Mouse (Mus musculus) neural tube, embryonic 13.5 days (tissue): Measurements from ENCODE around the gene Hoxa7. TPM values are rescaled to one million over a fixed set of nuclear protein-coding genes. Genes with fewer than 3 reads are reported as not detected.

ENCODE experiments used
- ATAC-seq: fragments of 200-750 bp; cut with Nextera tagmentation; 2 replicates; pipeline ENCODE4 v1.8.0; 2017; ENCODE audit warnings: low read depth, mild to moderate bottlenecking, moderate TSS enrichment, moderate library complexity
- H3K27ac ChIP-seq: fragments of 300-500 bp; sonication (generic); replicated peaks from 2 replicates; pipeline ENCODE4 v1.5.1; 2015; ENCODE audit warnings: moderate library complexity, mild to moderate bottlenecking, inconsistent platforms
- H3K27me3 ChIP-seq: fragments of 300-500 bp; sonication (generic); 2 replicates; pipeline ENCODE4 v1.6.1; 2015; ENCODE audit warnings: mild to moderate bottlenecking, inconsistent platforms
- H3K36me3 ChIP-seq: fragments of 300-500 bp; sonication (generic); 2 replicates; pipeline ENCODE4 v1.6.1; 2015; ENCODE audit warnings: mild to moderate bottlenecking, inconsistent platforms
- H3K4me1 ChIP-seq: fragments of 300-500 bp; sonication (generic); replicated peaks from 2 replicates; pipeline ENCODE4 v1.6.1; 2015; ENCODE audit warnings: inconsistent platforms
- H3K4me2 ChIP-seq: fragments of 300-500 bp; sonication (generic); 2 replicates; pipeline ENCODE4 v1.6.1; 2015; ENCODE audit warnings: inconsistent platforms, mild to moderate bottlenecking, moderate library complexity
- H3K4me3 ChIP-seq: fragments of 300-500 bp; sonication (generic); 2 replicates; pipeline ENCODE4 v1.5.1; 2015; ENCODE audit warnings: mild to moderate bottlenecking, inconsistent platforms
- H3K9ac ChIP-seq: fragments of 300-500 bp; sonication (generic); 2 replicates; pipeline ENCODE4 v1.6.1; 2015; ENCODE audit warnings: moderate library complexity, mild to moderate bottlenecking, inconsistent platforms
- H3K9me3 ChIP-seq: fragments of 300-500 bp; sonication (generic); 2 replicates; pipeline ENCODE4 v1.6.1; 2016; ENCODE audit warnings: inconsistent platforms
- WGBS: fragments of 180-500 bp; shearing (Covaris S2); methylation state at CpG from one replicate; pipeline ENCODE4 v1.1.7; 2015; 5-methylcytosine and 5-hydroxymethylcytosine counted together
- polyA plus RNA-seq: library from polyadenylated mRNA; unstranded; fragments of >200 nt; fragmentation: Nextera tagmentation; extraction: Ambion mirVana; gene quantifications from 2 replicates; pipeline ENCODE4 v1.2.1, GENCODE M21; 2015

Hoxa7 gene
- polyA plus RNA-seq, 1 experiment from 2014 or later, result 125 TPM

DNA sequence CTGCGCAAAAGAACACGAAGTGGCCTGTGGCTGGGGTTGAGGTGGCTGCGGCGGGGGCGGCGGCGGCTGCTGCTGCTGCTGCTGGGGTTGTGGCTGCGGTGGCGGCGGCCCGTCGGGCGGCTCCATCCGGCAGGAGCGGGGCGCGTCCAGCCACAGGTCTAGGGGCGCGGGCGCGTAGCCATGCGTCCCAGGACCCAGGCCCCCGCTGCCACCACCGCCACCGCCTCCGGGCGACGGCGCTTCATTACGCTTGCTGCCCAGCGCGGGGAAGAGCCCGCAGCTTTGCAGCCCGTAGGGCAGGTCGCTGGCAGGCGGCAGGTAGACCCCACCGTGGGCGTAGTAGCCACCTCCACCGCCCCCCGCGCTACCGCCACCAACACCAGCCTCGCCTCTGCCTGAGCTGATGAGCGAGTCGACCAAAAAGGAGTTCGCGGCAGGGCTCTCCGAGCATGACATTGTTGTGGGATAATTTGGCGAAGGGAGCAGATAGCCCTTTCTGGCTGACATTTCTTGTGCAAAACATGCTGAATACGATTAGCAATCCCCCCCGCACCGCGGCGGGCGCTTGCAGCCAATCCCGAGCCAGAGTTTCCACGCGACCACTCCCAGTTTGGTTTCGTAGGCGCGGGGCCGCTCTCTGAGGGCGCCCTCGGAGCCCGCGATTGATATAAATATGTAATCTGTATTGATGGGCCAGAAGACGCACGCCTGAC is 12.9 kb upstream of the Hoxa7 start:
- Histone ChIP-seq H3K9ac (peak overlapping the region; percentile 97), H3K27me3 (peaks cover 44% of the 10 kb centered on the region), H3K9me3 (no peaks in the 10 kb centered on the region), H3K36me3 (no peaks in the 10 kb centered on the region), H3K4me1 (peaks cover 19% of the 10 kb centered on the region), H3K4me3 (peak overlapping the region; percentile 59), H3K4me2 (peak overlapping the region; percentile 97), H3K27ac (peak overlapping the region; percentile 96)
- peak; percentile 44 for ATAC-seq
- WGBS, result under 1% methylated on average over 68 of the region's 68 CpGs

DNA sequence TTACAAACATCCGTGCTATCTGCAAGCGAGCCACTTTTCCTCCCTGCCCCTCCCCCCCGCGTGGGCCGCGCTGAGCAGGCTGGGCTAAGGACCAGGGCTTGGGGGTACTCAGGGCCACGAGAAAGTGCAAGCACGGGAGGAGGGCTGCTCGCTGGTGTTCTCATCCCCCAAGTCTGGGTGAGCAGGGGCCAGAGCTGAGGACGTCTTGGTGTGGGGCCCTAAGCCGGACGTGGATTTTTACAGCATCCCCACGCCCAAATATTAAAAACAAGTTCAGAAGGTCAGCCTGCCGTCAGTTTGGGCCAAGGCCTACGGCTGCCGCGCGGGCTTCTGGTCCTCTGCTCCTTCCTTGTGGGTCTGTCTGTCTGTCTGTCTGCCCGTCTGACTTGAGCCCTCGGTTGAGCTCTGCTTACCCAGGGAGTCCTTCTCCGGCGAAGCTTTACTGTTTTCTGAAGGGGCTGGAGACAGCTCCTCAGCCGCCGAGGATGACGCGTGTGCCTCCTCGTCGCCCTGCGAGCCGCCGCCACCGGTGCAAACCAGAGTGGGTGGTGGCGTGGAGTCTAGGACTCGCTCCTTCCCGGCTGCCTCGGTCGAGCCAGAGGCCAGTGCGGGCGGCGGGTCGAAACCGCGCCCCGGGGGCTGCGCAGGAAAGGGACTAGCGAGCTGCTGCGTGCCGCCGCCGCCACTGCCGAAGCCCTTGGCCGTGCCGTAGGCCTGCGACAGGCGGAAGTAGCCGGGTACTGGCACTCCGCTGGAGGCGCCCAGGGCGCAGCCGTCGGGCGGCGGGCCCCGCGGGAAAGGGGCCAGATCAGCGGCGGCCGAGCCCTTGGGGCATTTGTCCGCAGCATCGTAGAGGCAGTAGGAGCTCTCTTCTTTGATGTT is 12.1 kb upstream of the Hoxa7 start:
- H3K9me3 ChIP-seq, result no peaks in the 10 kb centered on the region
- no peaks in the 10 kb centered on the region for H3K36me3 ChIP-seq
- ATAC-seq, result peak; percentile 24; the same call in 1 of the 2 replicates
- peak overlapping the region; percentile 97 for H3K4me2 ChIP-seq
- H3K4me3 ChIP-seq, result peak overlapping the region; percentile 59
- peaks cover 19% of the 10 kb centered on the region for H3K4me1 ChIP-seq
- H3K9ac ChIP-seq, result peak overlapping the region; percentile 97
- peaks cover 42% of the 10 kb centered on the region for H3K27me3 ChIP-seq
- WGBS, result under 1% methylated on average over 68 of the region's 70 CpGs
- H3K27ac ChIP-seq, result peak overlapping the region; percentile 96

DNA sequence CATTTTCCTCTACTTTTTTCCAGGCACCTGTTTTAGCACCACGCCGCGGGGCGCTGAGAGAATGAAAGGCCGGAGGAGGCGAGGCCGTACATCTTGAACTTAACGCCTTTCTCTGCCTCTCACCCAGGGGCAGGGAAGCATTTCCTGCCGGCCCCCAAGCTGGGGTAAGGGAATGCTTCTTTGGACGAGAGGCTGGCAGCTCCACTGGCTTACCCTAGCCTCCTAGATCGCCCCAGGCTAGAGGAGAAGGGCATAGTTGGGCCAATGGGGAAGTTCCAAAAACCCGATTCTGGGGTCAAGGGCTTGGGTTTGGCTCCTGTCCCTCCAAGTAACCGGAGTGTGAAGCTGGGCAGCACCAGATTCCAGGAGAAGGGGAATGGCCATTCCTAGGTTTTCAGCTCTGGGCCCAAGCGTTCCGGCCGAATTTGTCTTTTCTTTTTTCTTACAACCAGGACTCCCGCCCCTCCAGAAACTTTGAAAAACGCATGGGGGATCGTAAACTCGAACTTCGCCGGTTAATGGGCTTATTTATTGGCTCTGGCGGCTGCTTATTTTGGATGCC is 11.4 kb upstream of the Hoxa7 start:
- no peak for ATAC-seq
- no peaks in the 10 kb centered on the region for H3K36me3 ChIP-seq
- H3K4me1 ChIP-seq, result peaks cover 25% of the 10 kb centered on the region
- peak overlapping the region; percentile 96 for H3K27ac ChIP-seq
- H3K27me3 ChIP-seq, result peaks cover 40% of the 10 kb centered on the region
- peak overlapping the region; percentile 97 for H3K4me2 ChIP-seq
- peak overlapping the region; percentile 59 for H3K4me3 ChIP-seq
- no peaks in the 10 kb centered on the region for H3K9me3 ChIP-seq
- WGBS, result 1% methylated on average over 23 of the region's 23 CpGs
- H3K9ac ChIP-seq, result peak overlapping the region; percentile 97

DNA sequence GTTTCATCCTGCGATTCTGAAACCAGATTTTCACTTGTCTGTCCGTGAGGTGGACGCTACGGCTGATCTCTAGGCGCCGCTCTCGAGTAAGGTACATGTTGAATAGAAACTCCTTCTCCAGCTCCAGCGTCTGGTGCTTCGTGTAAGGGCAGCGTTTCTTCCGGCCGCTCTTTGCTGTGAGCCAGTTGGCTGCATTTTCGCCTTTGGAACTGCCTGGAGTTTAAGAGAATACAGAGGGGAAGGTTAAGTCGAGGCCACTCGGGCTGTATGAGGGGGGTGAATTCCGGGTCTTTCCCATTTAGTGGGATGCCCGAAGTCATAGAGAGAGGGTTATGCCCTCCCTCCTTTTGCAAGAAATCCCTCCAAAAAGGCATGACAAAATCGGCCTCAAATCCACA is 10.9 kb upstream of the Hoxa7 start:
- Histone ChIP-seq H3K9me3 (no peaks in the 10 kb centered on the region), H3K4me2 (peak overlapping the region; percentile 97), H3K4me1 (peaks cover 30% of the 10 kb centered on the region), H3K36me3 (no peaks in the 10 kb centered on the region), H3K27me3 (peaks cover 35% of the 10 kb centered on the region), H3K9ac (peak overlapping the region; percentile 97), H3K4me3 (peak overlapping the region; percentile 59), H3K27ac (peak overlapping the region; percentile 96)
- ATAC-seq, result no peak
- 1% methylated on average over 18 of the region's 18 CpGs for WGBS

DNA sequence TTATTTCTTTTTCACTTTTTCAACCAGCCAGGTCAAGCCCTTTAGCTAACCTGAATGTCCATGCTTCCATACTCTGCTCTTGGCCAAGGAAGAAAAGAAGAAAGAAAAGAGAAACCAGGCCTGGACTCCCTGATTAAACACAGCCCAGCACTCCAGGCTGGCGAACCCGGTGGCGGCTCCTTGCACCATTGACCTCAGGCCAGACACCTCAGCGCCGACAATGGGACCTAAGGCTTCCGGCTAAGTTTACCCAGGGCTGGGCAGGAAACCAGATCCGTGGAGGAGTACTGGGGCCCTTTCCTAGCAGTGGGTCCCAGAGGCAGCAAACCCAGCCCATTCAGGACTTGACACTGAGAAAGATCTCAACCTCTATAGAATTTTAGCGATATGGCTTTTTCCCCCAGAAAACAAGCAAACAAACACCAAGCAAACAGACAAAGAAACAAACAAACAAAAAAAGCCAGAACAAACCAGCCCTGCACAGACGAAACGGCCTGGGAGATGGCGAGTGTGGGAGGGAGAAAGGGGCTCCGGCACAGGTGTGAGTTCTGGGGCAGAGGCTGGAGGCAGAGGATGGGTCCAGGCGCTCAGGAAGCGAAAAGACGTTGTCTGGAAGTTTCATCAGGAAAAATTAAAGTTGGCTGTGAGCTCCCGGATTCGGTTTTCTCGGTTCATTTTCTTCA is 10.4 kb upstream of the Hoxa7 start:
- peak overlapping the region; percentile 59 for H3K4me3 ChIP-seq
- peak overlapping the region; percentile 97 for H3K4me2 ChIP-seq
- peak overlapping the region; percentile 97 for H3K9ac ChIP-seq
- no peaks in the 10 kb centered on the region for H3K36me3 ChIP-seq
- WGBS, result 1% methylated on average over 18 of the region's 18 CpGs
- H3K9me3 ChIP-seq, result no peaks in the 10 kb centered on the region
- no peak for ATAC-seq
- H3K27ac ChIP-seq, result peak overlapping the region; percentile 96
- peaks cover 30% of the 10 kb centered on the region for H3K27me3 ChIP-seq
- peaks cover 35% of the 10 kb centered on the region for H3K4me1 ChIP-seq

DNA sequence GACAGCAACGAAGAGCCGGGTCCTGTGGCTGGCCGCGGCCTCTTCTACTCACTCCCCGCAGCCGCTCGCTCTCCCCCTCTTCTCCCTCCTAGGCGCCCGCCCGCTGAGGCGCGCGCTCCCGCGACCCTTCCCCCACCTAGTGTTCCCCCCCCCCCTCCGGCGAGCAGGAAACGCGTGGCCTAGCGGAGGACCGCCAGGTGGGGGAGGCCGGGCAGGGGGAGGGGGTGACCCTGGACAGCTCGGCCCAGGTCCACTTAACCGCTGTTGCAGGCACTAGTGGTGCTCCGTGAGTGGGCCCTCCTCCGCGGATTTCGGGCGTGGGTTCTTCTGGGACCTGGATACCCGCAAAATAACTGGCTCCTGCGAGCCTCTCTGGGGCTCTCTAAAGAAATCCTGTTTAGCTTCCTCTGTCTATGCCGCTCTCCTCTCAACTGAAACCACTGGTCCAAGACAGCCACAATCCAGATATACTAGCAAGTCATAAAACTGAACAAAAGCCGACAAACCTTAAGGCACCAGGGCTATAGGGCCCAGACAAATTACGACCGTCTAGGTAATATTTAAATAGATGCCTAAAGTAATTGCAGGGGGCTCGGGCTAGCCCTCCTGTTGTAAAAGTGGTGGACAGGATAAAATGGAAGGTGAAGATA is 9.0 kb upstream of the Hoxa7 start, which contains the start of gene Hoxa9:
Gene Hoxa9, minus strand, starts transcription at position 574 of the 650 bp plus-strand sequence.
- WGBS, result under 1% methylated on average over 19 of the region's 36 CpGs
- no peaks in the 10 kb centered on the region for H3K9me3 ChIP-seq

DNA sequence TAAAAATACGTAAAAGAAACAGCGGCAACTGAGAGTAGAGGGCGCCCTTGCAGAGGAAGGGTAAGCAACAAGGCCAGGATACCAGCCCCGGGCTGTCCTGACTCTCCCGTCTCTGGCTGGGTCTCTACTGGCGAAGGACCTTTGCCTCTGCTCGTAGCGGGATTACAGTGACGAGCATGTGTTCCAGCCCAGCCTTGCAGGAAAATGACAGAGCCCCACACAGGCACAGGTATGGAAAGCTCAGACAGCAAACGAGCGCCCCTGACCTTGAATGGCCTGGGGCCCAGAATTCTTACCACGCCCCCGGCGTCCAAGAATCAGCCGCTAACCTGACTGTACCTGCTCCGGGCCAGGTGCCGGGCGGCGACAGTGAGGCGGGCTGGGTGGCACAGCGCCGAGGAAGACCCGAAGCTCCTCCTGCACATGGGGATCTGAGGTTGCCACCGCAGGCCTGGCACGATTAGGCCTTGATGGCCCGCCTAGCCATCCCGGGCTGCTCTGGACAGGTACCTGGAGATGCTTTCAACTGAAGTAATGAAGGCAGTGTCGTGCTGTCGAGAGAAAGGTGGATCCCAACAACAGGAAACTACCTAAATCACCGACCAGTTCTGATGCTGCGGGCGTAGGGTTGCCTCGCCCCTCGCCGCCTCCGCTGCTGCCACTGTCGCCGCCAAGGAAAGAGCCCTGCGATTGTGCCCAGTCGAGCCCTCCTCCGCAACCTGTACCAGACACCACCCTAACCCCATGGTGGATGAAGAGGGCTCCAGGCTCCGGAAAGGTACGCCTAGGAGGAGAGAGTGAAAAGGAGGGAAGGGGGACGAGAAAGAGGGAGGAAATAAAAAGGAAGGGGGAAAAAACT is 8.1 kb upstream of the Hoxa7 start:
- no peak for ATAC-seq
- Histone ChIP-seq H3K4me3 (peak overlapping the region; percentile 53), H3K36me3 (no peaks in the 10 kb centered on the region), H3K4me1 (peaks cover 22% of the 10 kb centered on the region), H3K9me3 (no peaks in the 10 kb centered on the region), H3K4me2 (peak overlapping the region; percentile 97), H3K27me3 (peaks cover 12% of the 10 kb centered on the region), H3K27ac (peak overlapping the region; percentile 98), H3K9ac (peak overlapping the region; percentile 98)
- WGBS, result 1% methylated on average over 44 of the region's 44 CpGs

More for the DNA sequence above, 9.0 kb upstream of the Hoxa7 start, which contains the start of gene Hoxa9:
- peaks cover 29% of the 10 kb centered on the region for H3K4me1 ChIP-seq
- H3K27me3 ChIP-seq, result peaks cover 17% of the 10 kb centered on the region
- H3K9ac ChIP-seq, result peak within 1 kb of the TSS; percentile 98
- H3K4me3 ChIP-seq, result peak within 1 kb of the TSS; percentile 59
- H3K4me2 ChIP-seq, result peak within 1 kb of the TSS; percentile 97
- H3K27ac ChIP-seq, result peak within 1 kb of the TSS; percentile 98
- no peaks in the 10 kb centered on the region for H3K36me3 ChIP-seq
- 0 out of 2 replicates have a peak, but pooled peaks have one; percentile 9 for ATAC-seq

DNA sequence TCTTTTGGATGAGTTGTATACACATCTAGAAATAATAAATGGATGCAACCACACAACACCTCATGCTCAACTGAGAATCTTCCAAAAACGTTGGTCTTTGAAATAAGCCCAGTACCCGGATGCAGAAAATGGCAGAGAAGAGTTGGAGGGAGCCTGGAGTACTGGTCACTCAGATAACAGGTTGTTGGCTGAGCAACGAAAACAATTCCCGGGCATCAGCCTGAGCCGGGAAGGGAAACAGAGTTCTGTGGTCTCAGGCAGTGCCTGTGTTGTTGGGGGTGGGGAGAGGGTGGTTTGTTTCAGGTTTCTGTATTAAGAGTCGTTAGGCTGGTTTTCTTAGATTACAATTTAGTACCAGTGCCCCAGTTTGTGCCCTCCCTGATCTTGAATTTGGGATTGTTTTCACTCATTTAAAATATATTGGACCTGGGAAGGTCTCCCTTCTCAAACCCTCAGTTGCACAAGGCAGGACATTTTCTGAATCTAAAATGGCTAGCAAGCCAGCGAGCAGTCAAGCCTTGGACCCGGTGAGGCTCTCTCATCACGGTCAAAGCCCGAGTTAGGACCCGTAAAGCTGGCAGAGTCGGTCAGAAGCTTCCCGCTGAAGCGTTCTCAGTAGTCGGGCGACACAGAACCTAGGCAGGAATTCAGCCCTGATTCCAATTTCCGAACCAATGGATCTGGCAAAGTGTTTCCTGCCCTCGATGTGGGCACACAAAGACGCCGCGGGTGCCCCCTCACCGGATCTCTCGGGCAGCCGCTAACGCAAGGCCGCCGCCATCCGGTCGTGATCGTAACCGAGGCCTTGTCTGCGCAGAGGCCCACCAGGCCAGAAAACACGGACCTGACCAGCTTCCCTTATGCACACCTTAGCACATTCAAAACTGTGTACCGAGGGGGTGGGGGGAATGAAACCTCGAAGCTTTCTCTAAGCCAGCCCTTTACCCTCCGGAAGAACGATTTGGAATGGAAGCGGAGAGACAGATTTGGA is 7.1 kb upstream of the Hoxa7 start:
- peak overlapping the region; percentile 97 for H3K4me2 ChIP-seq
- 1% methylated on average over 38 of the region's 38 CpGs for WGBS
- no peak for ATAC-seq
- H3K27ac ChIP-seq, result peak overlapping the region; percentile 98
- peaks cover 12% of the 10 kb centered on the region for H3K27me3 ChIP-seq
- H3K4me3 ChIP-seq, result peak overlapping the region; percentile 53
- no peaks in the 10 kb centered on the region for H3K36me3 ChIP-seq
- peak overlapping the region; percentile 98 for H3K9ac ChIP-seq
- no peaks in the 10 kb centered on the region for H3K9me3 ChIP-seq
- H3K4me1 ChIP-seq, result peaks cover 22% of the 10 kb centered on the region

DNA sequence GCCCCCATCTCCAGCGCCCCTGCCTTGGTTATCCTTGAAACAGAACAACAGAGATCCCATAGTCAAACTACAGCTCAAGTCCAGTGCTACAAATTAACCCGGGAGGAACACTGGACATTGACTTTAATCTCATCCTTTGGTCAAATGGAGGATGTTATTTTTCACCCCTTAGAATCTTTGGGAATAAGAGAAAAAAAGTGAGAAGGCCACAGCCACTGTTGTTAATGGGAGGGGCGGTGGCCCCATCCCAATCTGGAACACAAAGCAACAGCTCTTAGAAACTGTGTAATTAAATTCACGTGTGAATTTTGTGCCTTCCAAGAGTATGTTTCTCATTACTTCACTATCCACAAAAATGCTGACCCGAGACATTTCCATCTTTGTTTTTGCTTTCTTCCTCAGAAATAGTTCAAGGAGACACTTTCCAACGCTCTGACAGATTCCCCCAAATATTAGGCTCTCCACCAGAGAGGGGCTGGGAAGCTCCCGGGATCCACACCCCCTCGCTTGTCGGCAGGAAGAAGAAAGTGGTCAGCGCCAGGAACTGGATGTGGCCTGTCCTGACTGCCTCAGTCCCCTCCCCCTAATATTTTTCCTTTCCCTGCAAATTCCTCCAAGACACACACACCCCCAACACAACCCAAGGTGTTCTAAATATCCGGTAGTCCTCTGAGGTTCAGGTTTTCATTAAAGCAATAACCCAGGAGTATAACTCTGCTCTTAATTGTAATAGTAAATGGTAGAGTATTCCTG is 6.0 kb upstream of the Hoxa7 start:
- H3K27me3 ChIP-seq, result 0 out of 2 replicates have a peak, but pooled peaks cover 2% of the 10 kb centered on the region
- H3K9ac ChIP-seq, result peak overlapping the region; percentile 100
- peaks cover 22% of the 10 kb centered on the region for H3K4me1 ChIP-seq
- H3K9me3 ChIP-seq, result no peaks in the 10 kb centered on the region
- H3K4me2 ChIP-seq, result peak overlapping the region; percentile 97
- peak overlapping the region; percentile 96 for H3K4me3 ChIP-seq
- H3K36me3 ChIP-seq, result no peaks in the 10 kb centered on the region
- 4% methylated on average over 11 of the region's 11 CpGs for WGBS
- peak overlapping the region; percentile 100 for H3K27ac ChIP-seq
- no peak for ATAC-seq
